Mouse (Mus musculus): ENCODE measurements around the gene Pde1c.

DNA sequence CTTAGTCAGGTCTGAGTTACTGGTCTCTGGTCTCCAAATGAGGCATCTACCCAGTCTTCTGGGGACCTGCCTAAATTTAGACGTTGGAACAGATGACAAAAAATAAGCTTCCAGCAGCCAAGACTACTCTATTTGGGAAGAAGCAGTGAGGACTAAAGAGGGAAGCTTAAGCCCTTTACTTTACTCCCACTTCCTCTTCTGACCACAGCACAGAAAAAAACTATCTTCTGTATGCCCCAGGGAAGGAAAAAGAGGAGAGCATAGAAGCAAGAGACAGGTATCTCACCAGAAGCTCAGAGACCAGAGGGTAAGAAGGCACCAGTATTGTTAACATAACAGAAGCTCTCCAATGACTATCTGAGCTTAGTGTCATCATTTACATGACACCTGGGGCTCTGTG is 410.7 kb downstream of the Pde1c start:
- no peak for TF ChIP-seq CTCF (IDR thresholded peaks at IDR 0.05; ENCODE audit: low read depth)
- TF ChIP-seq EP300 (IDR thresholded peaks at IDR 0.05; ENCODE audit: low read depth), result no peak
